Mouse (Mus musculus) hindbrain, embryonic 10.5 days (tissue): ENCODE results near the gene Rgs21. TPM values are rescaled to one million over a fixed set of nuclear protein-coding genes. Genes with fewer than 3 reads are reported as not detected.

Experiments used
- DNase-seq: peaks from one replicate; pipeline ENCODE4 v3.0.0-alpha.2; 2017; ENCODE audit warnings: low spot score
- H3K27ac ChIP-seq: fragments of 300-500 bp; sonication (generic); 2 replicates; pipeline ENCODE4 v1.5.1; 2016; ENCODE audit warnings: mild to moderate bottlenecking, moderate library complexity
- H3K27me3 ChIP-seq: fragments of 300-500 bp; sonication (generic); 2 replicates; pipeline ENCODE4 v1.6.1; 2016; ENCODE audit warnings: mild to moderate bottlenecking; ENCODE audit not compliant: poor library complexity, insufficient read depth, severe bottlenecking
- H3K36me3 ChIP-seq: fragments of 300-500 bp; sonication (generic); 2 replicates; pipeline ENCODE4 v1.6.1; 2016; ENCODE audit warnings: mild to moderate bottlenecking, moderate library complexity
- H3K4me1 ChIP-seq: fragments of 300-500 bp; sonication (generic); replicated peaks from 2 replicates; pipeline ENCODE4 v1.6.1; 2016; ENCODE audit warnings: mild to moderate bottlenecking
- H3K4me3 ChIP-seq: fragments of 300-500 bp; sonication (generic); 2 replicates; pipeline ENCODE4 v1.5.1; 2016; ENCODE audit warnings: mild to moderate bottlenecking, moderate library complexity
- H3K9me3 ChIP-seq: fragments of 300-500 bp; sonication (generic); 2 replicates; pipeline ENCODE4 v1.6.1; 2016; ENCODE audit warnings: mild to moderate bottlenecking, moderate library complexity
- WGBS: fragments of 180-500 bp; shearing (Covaris S2); methylation state at CpG from one replicate; pipeline ENCODE4 v1.1.7; 2016; 5-methylcytosine and 5-hydroxymethylcytosine counted together
- polyA plus RNA-seq: library from polyadenylated mRNA; unstranded; fragments of >200 nt; fragmentation: Nextera tagmentation; extraction: Ambion mirVana; gene quantifications from 2 replicates; pipeline ENCODE4 v1.2.1, GENCODE M21; 2016

Gene Rgs21
- polyA plus RNA-seq, 1 experiment from 2014 or later = not detected

- H3K36me3 ChIP-seq = no peaks in the 10 kb centered on the region
- no peak for DNase-seq
- H3K9me3 ChIP-seq = no peaks in the 10 kb centered on the region
- H3K4me3 ChIP-seq = no peak overlapping the region
- no peaks in the 10 kb centered on the region for H3K4me1 ChIP-seq
- H3K27me3 ChIP-seq = no peaks in the 10 kb centered on the region
- WGBS = 60% methylated on average over 3 of the region's 3 CpGs
- no peak overlapping the region for H3K27ac ChIP-seq
These were observed 69.4 kb downstream of the Rgs21 start for GRCm38 (mm10) chr1:144498051-144498450.

- no peaks in the 10 kb centered on the region for H3K27me3 ChIP-seq
- DNase-seq = no peak
- WGBS = 88% methylated on average over 1 of the region's 1 CpGs
- H3K9me3 ChIP-seq = no peaks in the 10 kb centered on the region
- no peak overlapping the region for H3K4me3 ChIP-seq
- no peaks in the 10 kb centered on the region for H3K36me3 ChIP-seq
- no peaks in the 10 kb centered on the region for H3K4me1 ChIP-seq
- no peak overlapping the region for H3K27ac ChIP-seq
These were observed 74.1 kb downstream of the Rgs21 start for GRCm38 (mm10) chr1:144493336-144493735.

- 85% methylated on average over 5 of the region's 5 CpGs for WGBS
- no peaks in the 10 kb centered on the region for H3K36me3 ChIP-seq
These were observed 79.1 kb downstream of the Rgs21 start for GRCm38 (mm10) chr1:144488223-144488835.

More at GRCm38 (mm10) chr1:144488223-144488835, 79.1 kb downstream of the Rgs21 start:
- Histone ChIP-seq H3K27me3 (no peaks in the 10 kb centered on the region), H3K9me3 (no peaks in the 10 kb centered on the region), H3K4me3 (no peak overlapping the region), H3K4me1 (no peaks in the 10 kb centered on the region), H3K27ac (no peak overlapping the region)
- DNase-seq = no peak

Other genes starting within 250 kb of the Rgs21 start
- gene Rgs18, start 207.8 kb upstream of the Rgs21 start, polyA plus RNA-seq = 1.6 and 1.7 TPM in 2 replicates